Mouse (Mus musculus) hindbrain, embryonic 14.5 days (tissue): Measurements from ENCODE around the gene Tmem174. TPM values are rescaled to one million over a fixed set of nuclear protein-coding genes. Genes with fewer than 3 reads are reported as not detected.

Source experiments
- ATAC-seq: fragments of 200-750 bp; cut with Nextera tagmentation; 2 replicates; pipeline ENCODE4 v1.8.0; 2017; ENCODE audit warnings: moderate number of reproducible peaks, mild to moderate bottlenecking, moderate TSS enrichment, moderate library complexity; ENCODE audit not compliant: low FRiP score
- DNase-seq: peaks from one replicate; pipeline ENCODE4 v3.0.0-alpha.2; 2015; ENCODE audit warnings: low spot score
- H3K27ac ChIP-seq: fragments of 300-500 bp; sonication (generic); 2 replicates; pipeline ENCODE4 v1.5.1; 2014; ENCODE audit warnings: mild to moderate bottlenecking, moderate library complexity
- H3K27me3 ChIP-seq: fragments of 300-500 bp; sonication (generic); 2 replicates; pipeline ENCODE4 v1.6.1; 2014; ENCODE audit warnings: mild to moderate bottlenecking, low read length, mixed read lengths; ENCODE audit not compliant: control insufficient read depth, insufficient read depth
- H3K36me3 ChIP-seq: fragments of 300-500 bp; sonication (generic); replicated peaks from 2 replicates; pipeline ENCODE4 v1.6.1; 2014; ENCODE audit not compliant: control insufficient read depth, insufficient read depth
- H3K4me1 ChIP-seq: fragments of 300-500 bp; sonication (generic); replicated peaks from 2 replicates; pipeline ENCODE4 v1.6.1; 2014; ENCODE audit warnings: antibody characterized with exemption, low read length, mixed read lengths; ENCODE audit not compliant: control insufficient read depth, insufficient read depth
- H3K4me2 ChIP-seq: fragments of 300-500 bp; sonication (generic); replicated peaks from 2 replicates; pipeline ENCODE4 v1.6.1; 2014; ENCODE audit warnings: mild to moderate bottlenecking, moderate library complexity
- H3K4me3 ChIP-seq: fragments of 300-500 bp; sonication (generic); replicated peaks from 2 replicates; pipeline ENCODE4 v1.5.1; 2014; ENCODE audit warnings: mild to moderate bottlenecking, low read length
- H3K9ac ChIP-seq: fragments of 300-500 bp; sonication (generic); 2 replicates; pipeline ENCODE4 v1.6.1; 2014
- H3K9me3 ChIP-seq: fragments of 300-500 bp; sonication (generic); 2 replicates; pipeline ENCODE4 v1.6.1; 2016; ENCODE audit warnings: low read length; ENCODE audit not compliant: control insufficient read depth
- WGBS: fragments of 180-500 bp; shearing (Covaris S2); extraction: QIAGEN DNeasy Blood & Tissue Kit; methylation state at CpG from one replicate; pipeline ENCODE4 v1.1.7; 2014; 5-methylcytosine and 5-hydroxymethylcytosine counted together
- polyA plus RNA-seq: library from polyadenylated mRNA; unstranded; fragments of >200 nt; fragmentation: Nextera tagmentation; extraction: Ambion mirVana; gene quantifications from 2 replicates; pipeline ENCODE4 v1.2.1, GENCODE M21; 2014

The Tmem174 gene
- polyA plus RNA-seq, 1 experiment from 2014 or later, result not detected

- WGBS, result 90% methylated on average over 10 of the region's 10 CpGs
These were observed 28.0 kb upstream of the Tmem174 start for GRCm38 (mm10) chr13:98665240-98665639.

GRCm38 (mm10) chr13:98662173-98662675 is 25.0 kb upstream of the Tmem174 start:
- DNase-seq, result no peak
- Histone ChIP-seq H3K4me2 (no peak overlapping the region), H3K9ac (no peak overlapping the region), H3K4me3 (no peak overlapping the region), H3K4me1 (no peaks in the 10 kb centered on the region), H3K27me3 (no peaks in the 10 kb centered on the region), H3K27ac (no peak overlapping the region), H3K36me3 (no peaks in the 10 kb centered on the region), H3K9me3 (no peaks in the 10 kb centered on the region)
- no peak for ATAC-seq
- WGBS, result 81% methylated on average over 4 of the region's 4 CpGs

More at GRCm38 (mm10) chr13:98665240-98665639, 28.0 kb upstream of the Tmem174 start:
- H3K9ac ChIP-seq, result no peak overlapping the region
- no peak for DNase-seq
- no peaks in the 10 kb centered on the region for H3K36me3 ChIP-seq
- no peaks in the 10 kb centered on the region for H3K9me3 ChIP-seq
- H3K4me2 ChIP-seq, result no peak overlapping the region
- H3K4me1 ChIP-seq, result no peaks in the 10 kb centered on the region
- H3K27me3 ChIP-seq, result no peaks in the 10 kb centered on the region
- ATAC-seq, result no peak
- H3K4me3 ChIP-seq, result no peak overlapping the region
- H3K27ac ChIP-seq, result no peak overlapping the region

GRCm38 (mm10) chr13:98656034-98656471 is 18.8 kb upstream of the Tmem174 start:
- H3K9ac ChIP-seq, result no peak overlapping the region
- no peak overlapping the region for H3K27ac ChIP-seq
- H3K36me3 ChIP-seq, result no peaks in the 10 kb centered on the region
- DNase-seq (no peak), ATAC-seq (no peak)
- H3K9me3 ChIP-seq, result no peaks in the 10 kb centered on the region
- WGBS, result 67% methylated on average over 16 of the region's 16 CpGs
- no peaks in the 10 kb centered on the region for H3K27me3 ChIP-seq
- H3K4me1 ChIP-seq, result peaks cover 6% of the 10 kb centered on the region; the same call in 1 of the 2 replicates
- H3K4me2 ChIP-seq, result no peak overlapping the region
- H3K4me3 ChIP-seq, result no peak overlapping the region

- no peak overlapping the region for H3K4me3 ChIP-seq
- H3K4me1 ChIP-seq, result peaks cover 6% of the 10 kb centered on the region; the same call in 1 of the 2 replicates
- H3K9me3 ChIP-seq, result no peaks in the 10 kb centered on the region
- H3K9ac ChIP-seq, result no peak overlapping the region
- no peak overlapping the region for H3K4me2 ChIP-seq
- ATAC-seq (no peak), DNase-seq (no peak)
- 87% methylated on average over 4 of the region's 4 CpGs for WGBS
- H3K27ac ChIP-seq, result no peak overlapping the region
- H3K27me3 ChIP-seq, result no peaks in the 10 kb centered on the region
- H3K36me3 ChIP-seq, result no peaks in the 10 kb centered on the region
These were observed 18.1 kb upstream of the Tmem174 start for GRCm38 (mm10) chr13:98655346-98655745.

GRCm38 (mm10) chr13:98654129-98654939 is 17.1 kb upstream of the Tmem174 start:
- H3K9ac ChIP-seq, result no peak overlapping the region
- DNase-seq, result no peak
- WGBS, result 70% methylated on average over 10 of the region's 10 CpGs
- no peak for ATAC-seq
- H3K4me2 ChIP-seq, result no peak overlapping the region
- no peaks in the 10 kb centered on the region for H3K9me3 ChIP-seq
- H3K27ac ChIP-seq, result no peak overlapping the region
- peaks cover 6% of the 10 kb centered on the region; the same call in 1 of the 2 replicates for H3K4me1 ChIP-seq
- H3K4me3 ChIP-seq, result no peak overlapping the region
- H3K27me3 ChIP-seq, result no peaks in the 10 kb centered on the region
- no peaks in the 10 kb centered on the region for H3K36me3 ChIP-seq

GRCm38 (mm10) chr13:98652194-98652593 is 15.0 kb upstream of the Tmem174 start:
- no peaks in the 10 kb centered on the region for H3K27me3 ChIP-seq
- WGBS, result 91% methylated on average over 2 of the region's 2 CpGs
- H3K9me3 ChIP-seq, result no peaks in the 10 kb centered on the region
- DNase-seq (no peak), ATAC-seq (no peak)
- H3K4me1 ChIP-seq, result peaks cover 6% of the 10 kb centered on the region; the same call in 1 of the 2 replicates
- H3K36me3 ChIP-seq, result no peaks in the 10 kb centered on the region
- H3K27ac ChIP-seq, result no peak overlapping the region
- H3K4me2 ChIP-seq, result no peak overlapping the region
- H3K4me3 ChIP-seq, result no peak overlapping the region
- no peak overlapping the region for H3K9ac ChIP-seq

- Histone ChIP-seq H3K4me3 (no peak overlapping the region), H3K9me3 (no peaks in the 10 kb centered on the region), H3K4me2 (no peak overlapping the region), H3K36me3 (no peaks in the 10 kb centered on the region), H3K27ac (no peak overlapping the region), H3K4me1 (peaks cover 6% of the 10 kb centered on the region; the same call in 1 of the 2 replicates), H3K9ac (no peak overlapping the region), H3K27me3 (no peaks in the 10 kb centered on the region)
- DNase-seq, result no peak
- WGBS, result 69% methylated on average over 17 of the region's 17 CpGs
- ATAC-seq, result no peak
These were observed 14.2 kb upstream of the Tmem174 start for GRCm38 (mm10) chr13:98651228-98651977.

- WGBS, result 92% methylated on average over 22 of the region's 22 CpGs
- H3K27ac ChIP-seq, result no peak overlapping the region
- H3K9ac ChIP-seq, result no peak overlapping the region
- H3K27me3 ChIP-seq, result no peaks in the 10 kb centered on the region
- H3K4me3 ChIP-seq, result no peak overlapping the region
- no peak for DNase-seq
- no peaks in the 10 kb centered on the region for H3K36me3 ChIP-seq
- H3K4me1 ChIP-seq, result no peaks in the 10 kb centered on the region
- H3K9me3 ChIP-seq, result no peaks in the 10 kb centered on the region
- H3K4me2 ChIP-seq, result no peak overlapping the region
- no peak for ATAC-seq
These were observed 10.8 kb upstream of the Tmem174 start for GRCm38 (mm10) chr13:98647775-98648568.
